Mouse (Mus musculus): ENCODE results near the gene Dscaml1.
"Not testable (repeated sequence)": the region's sequence is repeated elsewhere in the genome, so short reads cannot be mapped to it uniquely, and the experiment has no call there.

Dscaml1 gene

DNA sequence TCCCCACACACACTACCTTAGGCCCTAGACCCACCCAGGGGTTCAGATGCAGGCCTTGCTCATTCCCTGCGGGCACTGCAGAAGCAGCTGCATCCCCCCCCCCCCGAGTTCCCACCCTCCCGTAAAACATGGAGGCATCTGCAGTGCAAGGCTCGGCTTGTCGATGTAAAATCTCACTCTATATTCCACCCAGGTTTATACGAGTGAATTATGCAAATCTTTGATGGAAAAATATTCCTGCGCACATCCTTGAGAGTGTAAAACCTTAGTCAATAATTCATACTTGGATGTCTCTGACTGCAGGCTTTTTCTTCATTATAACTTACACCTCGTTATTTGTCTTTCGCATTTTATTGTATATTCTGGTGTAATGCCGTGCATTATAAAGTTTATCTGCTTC, 272.7 kb downstream of the Dscaml1 start:
- no peak for DNase-seq

DNA sequence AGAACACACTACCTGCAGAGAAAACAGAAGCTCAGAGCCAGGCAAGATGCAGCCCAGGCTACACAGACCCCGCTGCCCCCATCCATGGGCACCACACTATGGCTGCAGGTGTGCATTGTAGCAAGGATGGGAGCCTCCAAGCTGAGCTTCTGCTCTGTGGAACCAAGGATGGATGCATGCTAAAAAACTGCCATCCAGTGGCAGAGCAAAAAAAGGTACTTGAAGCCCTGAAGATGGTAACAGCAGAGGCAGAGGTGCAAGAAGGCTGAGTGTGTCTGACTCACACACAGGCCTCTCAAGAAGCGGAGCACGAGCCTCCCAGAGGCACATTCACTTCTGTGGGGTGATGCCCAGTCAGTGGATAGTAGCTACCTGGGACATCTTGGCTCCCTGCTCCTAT, 276.8 kb downstream of the Dscaml1 start:
- no peak for DNase-seq

DNA sequence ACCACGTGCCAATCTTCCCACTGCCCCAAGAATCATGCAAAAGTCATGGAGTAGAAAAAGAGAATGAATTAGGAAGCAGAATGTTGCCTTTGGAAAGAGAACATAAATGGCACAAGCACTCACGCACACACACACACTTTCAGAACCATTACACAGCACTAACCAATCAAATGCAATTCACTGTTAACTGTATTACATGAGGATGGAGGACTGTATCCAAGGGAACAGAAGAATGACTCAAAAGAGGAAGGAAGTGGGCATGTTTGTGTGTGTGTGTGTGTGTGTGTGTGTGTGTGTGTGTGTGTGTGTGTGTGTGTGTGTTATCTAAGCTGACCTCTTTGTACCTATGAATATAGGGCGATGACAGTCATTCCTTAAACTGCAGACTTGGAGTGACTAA, 278.0 kb downstream of the Dscaml1 start:
- DNase-seq = no peak

DNA sequence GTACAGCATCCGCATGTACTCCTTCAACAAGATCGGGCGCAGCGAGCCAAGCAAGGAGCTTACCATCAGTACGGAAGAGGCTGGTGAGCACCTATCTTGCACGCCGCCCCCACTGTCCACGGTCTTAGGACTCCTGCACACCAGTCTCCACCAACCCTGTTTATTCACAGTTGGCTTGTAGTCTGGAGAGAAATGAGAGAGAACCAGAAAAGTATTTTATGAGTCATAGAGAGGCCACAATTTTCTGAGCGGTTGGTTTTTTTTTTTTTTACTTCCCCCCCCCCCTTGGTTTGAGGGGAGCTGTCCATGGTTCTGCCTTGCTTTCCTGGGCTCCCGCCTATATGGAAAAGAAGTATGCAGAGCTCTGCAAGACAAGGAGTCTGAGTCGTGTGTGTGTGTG, 283.9 kb downstream of the Dscaml1 start:
- no peak for DNase-seq

DNA sequence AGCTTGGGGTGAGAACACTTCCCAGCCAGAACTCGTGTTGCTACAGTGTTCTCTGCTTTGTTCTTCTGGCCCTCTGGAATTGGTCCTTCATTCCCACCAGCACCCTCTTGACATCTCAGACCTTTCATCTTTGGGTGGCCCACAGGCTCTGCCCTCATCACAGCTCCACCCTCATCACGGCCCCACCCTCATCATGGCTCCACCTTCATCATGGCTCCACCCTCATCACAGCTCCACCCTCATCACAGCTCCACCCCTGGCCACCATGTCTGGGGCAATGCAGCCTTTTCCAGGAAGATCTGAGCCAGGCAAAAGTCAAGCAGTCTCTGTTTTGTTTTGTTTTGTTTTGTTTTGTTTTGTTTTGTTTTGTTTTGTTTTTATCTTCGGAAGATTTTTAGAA, 289.0 kb downstream of the Dscaml1 start:
- DNase-seq = no peak

DNA sequence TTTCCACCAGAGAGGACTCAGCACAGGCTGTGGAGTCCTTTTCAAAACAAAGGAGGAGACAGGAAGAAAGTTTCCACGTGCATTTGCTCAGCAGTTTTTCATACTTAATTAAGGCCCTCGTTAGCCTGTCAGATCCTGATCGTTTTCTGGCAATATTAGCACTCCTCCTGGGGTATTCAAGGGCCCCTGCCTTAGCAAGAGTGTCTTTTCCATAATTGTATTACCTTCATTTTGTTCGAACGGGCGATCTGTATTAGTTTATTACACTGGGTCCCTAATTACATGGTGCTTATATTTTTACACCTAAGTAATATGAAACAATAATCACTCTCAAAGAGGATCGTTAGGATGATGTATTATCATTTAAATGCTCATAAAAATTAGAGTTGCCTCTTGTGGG, 293.6 kb downstream of the Dscaml1 start:
- no peak for DNase-seq

DNA sequence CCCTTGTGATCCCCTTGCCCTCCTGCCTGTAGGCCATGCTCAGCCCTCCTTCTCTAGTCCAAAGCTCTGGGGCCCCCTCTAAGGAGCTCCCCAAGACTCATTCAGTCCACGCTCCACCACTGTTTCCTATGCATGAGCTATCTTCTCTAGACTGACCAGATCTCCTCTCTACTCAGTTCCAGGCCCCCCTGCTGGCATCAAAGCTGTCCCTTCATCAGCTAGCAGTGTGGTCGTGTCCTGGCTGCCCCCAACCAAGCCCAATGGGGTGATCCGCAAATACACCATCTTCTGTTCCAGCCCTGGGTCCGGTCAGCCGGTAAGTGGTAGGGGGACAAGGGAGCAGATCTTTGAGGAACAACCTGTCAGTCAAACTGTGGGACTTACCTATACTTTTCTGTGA, 305.4 kb downstream of the Dscaml1 start:
- no peak for DNase-seq

DNA sequence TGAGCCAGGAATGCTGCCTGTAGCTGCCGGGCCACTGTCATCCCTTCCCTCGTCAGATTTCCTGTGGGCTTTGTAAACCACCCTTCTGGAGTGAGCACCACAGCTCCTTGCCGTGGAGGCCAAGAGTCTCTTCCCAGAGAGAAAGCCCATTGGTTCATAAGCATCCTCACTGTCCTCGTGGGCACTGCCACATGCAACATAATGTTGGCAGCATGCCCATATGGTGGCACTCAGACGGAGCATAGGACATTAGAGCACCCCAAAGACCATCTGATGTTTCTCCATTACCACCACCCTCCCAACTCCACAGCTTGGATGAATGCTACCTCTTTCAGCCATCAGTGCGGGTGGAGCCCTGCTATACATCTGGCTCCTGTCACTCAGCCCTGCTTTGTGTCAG, 306.8 kb downstream of the Dscaml1 start:
- DNase-seq = no peak

DNA sequence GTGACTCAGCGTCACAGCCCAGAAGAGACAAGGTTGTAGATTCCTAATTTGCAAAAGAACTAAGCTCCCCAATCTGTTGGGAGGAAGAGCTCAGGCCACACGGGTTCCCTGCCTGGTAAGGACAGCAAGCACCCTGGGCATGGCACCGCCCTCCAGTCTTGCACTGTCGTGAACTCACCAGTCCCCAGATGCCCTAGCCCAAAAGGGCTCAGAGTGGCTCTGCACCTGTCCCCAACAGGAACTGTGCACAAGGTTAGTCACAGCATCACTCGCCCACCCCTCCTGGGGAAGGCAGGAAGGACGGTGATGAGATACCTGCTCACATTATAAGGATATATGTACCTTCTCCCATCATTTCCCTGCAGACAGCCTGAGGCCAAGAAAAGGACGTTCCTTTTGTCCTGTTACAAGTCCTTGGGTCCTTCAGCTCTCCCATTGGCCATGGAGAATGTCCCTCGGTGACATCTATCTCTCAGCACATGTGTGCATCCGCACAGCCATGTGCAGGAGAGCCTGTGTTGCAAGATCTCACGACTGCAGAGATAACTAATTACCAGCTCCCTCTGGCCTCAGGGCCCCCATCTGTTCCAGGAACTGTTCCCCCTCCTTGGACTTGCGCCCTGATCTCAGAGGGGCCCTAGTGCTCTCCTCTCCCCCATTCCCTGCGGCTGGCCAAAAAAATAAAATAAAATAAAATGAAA, 312.7 kb downstream of the Dscaml1 start:
- no peak for DNase-seq

DNA sequence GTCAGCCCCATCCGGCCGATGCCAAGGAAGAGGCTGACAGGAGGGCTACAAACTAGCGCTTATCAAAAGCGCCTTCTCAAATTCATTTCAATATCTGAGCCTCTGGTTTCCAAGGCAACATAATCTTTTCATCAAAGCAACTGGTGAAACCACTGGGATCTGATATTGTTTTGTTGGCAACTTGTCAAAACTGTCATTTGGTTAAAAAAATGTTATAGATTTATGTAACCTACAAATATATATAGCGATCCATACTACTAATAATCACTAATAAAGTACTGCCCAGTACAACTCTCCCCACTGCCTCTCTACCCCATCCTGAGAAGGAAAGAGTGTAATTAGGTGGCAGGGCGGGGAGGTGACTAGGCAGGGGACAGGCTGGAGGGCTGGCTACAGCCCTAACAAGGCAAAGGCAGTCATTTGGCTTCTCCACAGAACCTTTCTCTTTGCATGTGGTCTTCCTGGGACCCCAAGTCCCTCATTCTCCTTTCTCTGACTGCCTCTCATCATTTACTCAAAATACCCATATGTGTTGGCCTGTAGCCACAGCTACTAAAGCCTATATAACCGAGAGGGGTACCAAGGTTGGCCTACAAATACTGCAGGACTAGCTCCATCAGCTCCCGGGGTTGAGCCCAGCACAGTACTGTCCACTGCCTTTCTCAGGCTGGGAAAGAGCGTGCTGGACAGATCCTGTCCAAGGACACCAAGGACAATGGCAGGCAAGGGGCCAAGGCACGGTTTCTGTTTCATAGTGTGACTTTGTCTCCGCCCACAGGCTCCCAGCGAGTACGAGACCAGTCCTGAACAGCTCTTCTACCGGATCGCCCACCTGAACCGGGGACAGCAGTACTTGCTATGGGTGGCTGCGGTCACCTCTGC, 313.5 kb downstream of the Dscaml1 start:
- DNase-seq = no peak

DNA sequence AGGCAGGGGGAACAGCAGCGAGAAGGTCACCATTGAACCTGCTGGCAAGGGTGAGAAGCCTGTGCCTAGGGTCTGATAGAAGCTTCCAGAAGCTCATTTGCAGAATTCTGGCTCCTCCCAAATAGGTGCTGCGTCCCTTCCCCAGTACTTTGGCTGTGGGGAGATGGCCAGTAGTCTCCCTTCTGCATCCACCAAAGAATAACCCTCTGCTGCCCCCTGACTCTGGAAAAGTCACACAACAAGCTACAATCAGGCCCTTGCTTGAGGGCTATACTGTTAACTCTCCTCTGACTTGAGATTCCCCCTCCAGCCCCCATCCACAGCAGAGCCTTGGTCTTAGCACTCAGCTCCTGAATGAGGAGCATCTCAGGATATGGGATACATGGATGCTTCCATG, 314.2 kb downstream of the Dscaml1 start:
- DNase-seq = no peak

DNA sequence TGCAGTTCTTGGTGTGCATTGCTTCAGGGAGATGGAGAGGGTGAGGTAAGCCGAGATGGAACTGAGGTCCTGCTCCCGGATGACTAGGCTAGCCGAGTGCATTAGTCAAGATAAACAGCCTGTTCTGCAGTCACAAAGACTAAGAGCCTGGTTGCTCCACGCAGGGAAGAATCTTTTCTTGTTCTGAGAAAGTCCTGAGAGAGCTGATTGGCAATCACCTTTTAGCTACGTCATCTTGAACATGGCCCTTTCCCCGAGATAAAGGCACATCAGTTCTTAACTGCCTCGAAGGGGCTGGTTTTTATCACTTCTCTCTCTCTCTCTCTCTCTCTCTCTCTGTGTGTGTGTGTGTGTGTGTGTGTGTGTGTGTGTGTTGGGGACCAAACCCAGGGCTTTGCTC, 319.0 kb downstream of the Dscaml1 start:
- no peak for DNase-seq

DNA sequence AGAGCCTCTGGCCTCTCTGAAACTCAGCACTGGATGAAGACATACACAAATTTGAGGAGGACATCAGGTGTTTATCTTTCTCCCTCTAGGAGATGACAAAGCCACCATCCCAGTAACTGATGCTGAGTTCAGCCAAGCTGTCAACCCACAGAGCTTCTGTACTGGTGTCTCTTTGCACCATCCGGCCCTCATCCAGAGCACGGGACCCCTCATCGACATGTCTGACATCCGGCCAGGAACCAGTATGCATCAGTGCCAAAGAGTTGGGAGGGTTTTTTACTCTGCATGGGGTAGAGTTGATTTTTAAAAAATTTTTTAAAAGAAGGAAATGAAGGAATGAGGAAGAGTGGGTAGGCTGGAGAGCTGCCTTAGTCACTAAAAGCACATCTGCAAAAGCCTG, 323.5 kb downstream of the Dscaml1 start:
- no peak for DNase-seq

DNA sequence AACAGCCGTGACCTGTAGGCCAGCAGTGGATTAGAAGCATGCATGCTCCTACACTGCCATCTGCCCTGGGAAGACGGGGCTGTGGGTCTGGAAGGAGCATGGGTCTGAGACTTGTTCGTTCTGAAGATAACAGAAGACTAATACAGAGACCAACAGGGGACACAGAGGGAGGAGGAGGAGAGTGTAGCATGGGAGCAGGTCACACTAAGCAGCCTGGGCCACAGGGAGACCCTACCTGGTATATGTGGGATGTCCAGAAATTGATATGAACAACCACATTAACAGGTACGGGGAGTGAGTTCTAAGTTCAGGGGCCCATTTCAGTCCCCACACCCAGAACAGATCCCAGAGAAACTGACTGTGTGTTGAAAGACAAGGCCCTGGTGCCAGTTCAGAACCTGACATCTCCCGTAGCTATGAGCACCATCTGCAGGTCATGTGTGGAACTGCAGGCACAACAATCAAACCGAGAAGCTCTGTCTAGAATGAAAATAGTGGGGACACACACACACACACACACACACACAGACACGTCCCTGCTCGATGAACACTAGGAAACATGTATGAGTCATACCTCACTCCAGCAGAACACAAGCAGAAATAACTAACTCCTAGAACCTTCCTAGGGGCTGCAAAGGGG, 328.1 kb downstream of the Dscaml1 start:
- DNase-seq = peak; percentile 56 to 58

DNA sequence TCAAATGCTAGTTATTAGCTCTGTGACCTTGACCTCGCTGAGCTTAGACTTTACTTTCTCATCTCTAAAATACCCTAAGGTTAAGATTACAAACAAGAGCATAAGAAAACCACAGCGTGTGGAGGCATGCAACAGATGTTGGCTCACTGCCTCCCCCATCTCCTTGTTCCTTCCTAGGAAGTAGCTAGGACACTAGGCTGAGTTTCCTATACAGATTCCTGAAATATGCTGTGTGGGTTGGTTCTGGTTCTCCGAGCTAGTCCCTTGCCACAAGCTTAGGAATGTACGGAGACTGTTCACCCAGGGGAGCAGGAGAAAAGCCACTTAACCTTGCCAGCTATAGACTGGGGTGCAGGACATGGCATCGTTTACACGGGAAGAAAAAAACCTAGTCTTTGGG, 339.8 kb downstream of the Dscaml1 start:
- DNase-seq = no peak

DNA sequence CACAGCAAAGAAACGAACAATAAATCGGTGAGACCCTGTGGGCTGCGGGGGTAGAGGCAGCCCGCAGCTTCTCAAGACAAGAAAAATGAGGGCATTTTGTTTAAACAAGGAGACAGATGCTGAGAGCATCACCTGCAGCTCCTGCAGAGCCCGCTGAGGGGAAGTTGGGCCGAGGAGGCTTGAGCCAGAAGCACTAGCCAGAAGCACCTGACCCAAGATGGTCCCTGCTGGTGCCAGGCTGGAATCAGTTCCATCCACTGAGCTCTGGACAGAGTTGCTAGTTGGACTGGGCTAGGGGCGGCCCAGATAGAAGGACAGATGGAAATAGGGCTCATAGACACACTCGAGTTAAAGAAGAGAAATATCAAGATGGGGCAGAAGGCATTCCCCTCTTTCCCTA, 340.7 kb downstream of the Dscaml1 start:
- DNase-seq = no peak

DNA sequence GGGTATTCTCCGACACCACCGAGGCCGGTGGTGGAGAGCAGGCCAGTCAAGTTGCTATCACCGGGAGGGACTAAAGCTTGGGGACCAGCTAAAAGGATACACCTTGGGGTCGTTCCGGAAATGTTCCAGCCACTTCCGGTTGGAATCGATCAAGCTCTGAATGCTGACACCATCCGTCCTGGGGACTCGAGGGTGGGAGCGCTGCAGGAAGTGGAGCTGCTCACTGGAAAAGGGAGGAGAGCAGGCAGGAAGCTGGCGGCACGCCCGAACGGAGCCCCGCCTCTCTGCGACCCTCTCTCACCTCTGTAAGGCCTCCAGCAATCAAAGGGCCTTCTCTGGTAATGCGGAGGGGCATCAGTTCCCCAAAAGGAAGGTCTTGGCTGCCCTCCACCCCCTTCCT, 342.0 kb downstream of the Dscaml1 start:
- DNase-seq = no peak

DNA sequence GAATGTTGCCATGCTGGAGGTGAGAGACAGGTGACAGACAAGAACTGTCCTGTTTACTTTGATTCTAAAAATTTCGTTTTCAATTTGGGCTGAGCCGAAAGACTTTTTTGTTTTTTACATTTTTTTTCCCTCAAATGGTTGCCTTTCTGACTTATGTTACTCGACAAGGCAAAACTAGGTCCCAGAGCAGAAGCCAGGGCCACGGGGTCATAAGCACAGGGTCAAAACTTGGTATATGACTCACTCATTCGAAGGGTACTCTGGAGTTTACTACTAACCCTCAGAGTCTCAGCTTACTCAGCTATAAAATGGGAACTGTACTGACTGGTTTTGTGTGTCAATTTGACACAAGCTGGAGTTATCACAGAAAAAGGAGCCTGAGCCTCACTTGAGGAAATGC, 343.2 kb downstream of the Dscaml1 start:
- DNase-seq = no peak

DNA sequence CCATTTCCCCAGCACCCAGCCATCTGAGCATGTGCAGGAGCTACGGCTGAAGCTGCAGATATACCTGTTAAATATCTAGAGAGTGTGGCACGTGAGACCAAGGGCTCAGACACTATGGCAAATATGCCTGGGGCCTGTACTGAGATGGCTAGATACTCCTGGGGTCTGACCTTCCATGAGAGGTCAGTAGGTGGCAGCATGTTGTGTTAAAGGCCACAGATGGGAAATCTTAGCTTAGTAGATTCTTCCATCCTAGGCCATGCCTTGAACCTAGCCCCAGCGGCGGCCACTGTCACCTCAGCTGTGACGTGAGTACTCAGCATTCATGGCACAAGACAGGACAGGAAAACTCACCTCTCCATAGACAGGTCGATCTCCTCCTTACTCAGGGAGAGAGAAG, 347.7 kb downstream of the Dscaml1 start:
- no peak for DNase-seq

DNA sequence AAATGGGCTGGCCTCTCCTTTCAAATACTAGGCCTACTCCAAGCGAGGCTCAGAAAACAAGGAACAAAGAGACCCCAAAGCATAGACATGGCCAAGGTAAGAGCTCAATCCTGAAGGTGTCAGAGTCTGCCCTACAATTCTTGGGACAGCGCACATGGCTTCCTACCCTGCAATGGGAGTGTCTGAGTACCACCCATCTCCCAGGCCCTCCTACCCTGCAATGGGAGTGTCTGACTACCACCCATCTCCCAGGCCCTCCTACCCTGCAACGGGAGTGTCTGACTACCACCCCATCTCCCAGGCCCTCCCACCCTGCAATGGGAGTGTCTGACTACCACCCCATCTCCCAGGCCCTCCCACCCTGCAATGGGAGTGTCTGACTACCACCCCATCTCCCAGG, 349.7 kb downstream of the Dscaml1 start:
- DNase-seq = not testable (repeated sequence)

DNA sequence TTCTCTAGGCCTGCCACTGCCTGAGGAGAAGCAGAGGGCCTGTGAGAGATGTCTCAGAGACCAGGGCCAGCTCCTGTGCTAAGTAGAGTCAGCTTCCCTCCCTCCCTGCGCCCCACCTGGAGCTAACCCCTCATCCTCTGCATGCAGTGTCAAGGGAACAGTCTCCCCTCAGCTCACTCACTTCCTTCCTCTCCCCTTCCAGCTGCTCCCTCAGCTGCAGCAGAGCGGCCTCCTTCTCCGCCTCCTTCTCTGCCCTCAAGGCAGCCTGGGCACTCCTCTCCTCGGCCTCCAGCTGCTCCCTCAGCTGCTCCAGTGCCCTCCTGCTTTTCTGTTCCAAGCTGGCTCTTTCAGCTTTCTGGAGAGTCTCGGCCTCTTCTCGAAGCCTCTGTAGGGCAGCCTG, 352.8 kb downstream of the Dscaml1 start:
- no peak for DNase-seq

DNA sequence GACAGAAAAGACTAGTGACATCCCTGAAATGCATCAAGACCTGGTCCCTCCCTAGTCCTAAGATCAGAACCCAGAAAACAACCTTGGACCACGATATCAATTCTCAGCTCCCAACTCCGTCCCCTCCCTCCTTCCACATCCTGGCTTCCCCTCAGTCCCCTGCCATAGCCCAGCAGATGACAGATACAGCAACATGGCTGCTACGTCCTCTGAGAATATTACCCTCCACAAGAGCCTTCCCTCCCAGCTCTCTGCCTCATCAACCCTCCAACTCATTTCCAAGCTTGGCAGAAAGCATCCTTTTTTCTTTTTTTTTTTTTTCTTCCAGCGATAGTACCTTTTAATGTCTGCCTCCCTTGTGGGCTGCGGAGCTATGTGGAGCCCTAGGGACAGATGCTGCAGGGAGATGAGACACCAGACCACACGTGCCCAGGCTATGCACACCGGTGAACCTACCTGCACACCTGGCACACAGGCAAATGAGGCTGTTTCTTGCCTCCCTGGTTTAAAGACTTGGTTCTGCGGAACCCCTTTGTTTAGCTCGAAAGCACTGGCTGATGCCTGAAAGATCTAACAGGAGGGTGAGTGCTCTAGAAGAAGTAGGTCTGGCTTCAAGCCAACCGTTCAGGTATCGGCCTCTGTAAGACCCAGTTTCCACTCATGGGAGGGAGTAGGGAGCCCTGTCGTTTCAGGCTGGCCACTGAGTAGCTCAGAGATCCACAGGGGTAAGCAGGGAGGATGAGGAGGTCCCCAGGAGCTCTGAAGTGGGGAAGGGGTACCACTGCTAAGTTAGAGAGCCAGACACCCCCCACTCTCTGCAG, 357.0 kb downstream of the Dscaml1 start:
- no peak for DNase-seq

DNA sequence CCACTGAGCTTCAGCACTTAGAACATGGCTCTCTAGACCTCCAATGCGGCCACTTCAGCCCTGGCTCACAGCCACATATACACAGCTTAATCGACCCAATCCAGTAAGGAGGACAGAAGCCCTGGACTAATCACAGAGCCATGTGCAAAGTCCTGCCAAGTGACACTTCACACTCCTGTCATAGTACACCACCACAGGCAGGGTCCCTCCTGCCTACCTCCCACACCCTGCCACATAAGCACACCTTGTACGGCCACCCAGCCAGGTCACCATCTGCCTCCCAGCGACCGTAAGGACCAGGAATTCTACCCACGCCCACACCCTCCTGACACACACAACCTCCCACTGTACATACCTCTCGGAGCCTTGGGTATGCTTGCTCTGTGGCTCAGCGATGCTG, 360.6 kb downstream of the Dscaml1 start:
- DNase-seq = no peak
